Mouse (Mus musculus) embryonic facial prominence, embryonic 11.5 days (tissue): Measurements from ENCODE around the gene Sord. TPM values are rescaled to one million over a fixed set of nuclear protein-coding genes. Genes with fewer than 3 reads are reported as not detected.
"Not testable (repeated sequence)": the region's sequence is repeated elsewhere in the genome, so short reads cannot be mapped to it uniquely, and the experiment has no call there.

ENCODE experiments used
- ATAC-seq: fragments of 200-750 bp; cut with Nextera tagmentation; replicated peaks from 2 replicates; pipeline ENCODE4 v1.8.0; 2017; ENCODE audit warnings: low read depth; ENCODE audit not compliant: insufficient number of reproducible peaks, low FRiP score, low TSS enrichment
- DNase-seq: peaks from one replicate; pipeline ENCODE4 v3.0.0-alpha.2; 2015; ENCODE audit warnings: low spot score
- H3K27ac ChIP-seq: fragments of 300-500 bp; sonication (generic); replicated peaks from 2 replicates; pipeline ENCODE4 v1.5.1; 2014; ENCODE audit warnings: mild to moderate bottlenecking, low read depth, low read length, control low read depth
- H3K27me3 ChIP-seq: fragments of 300-500 bp; sonication (generic); 2 replicates; pipeline ENCODE4 v1.6.1; 2014; ENCODE audit warnings: mild to moderate bottlenecking, low read length, moderate library complexity, mixed read lengths; ENCODE audit not compliant: control insufficient read depth, insufficient read depth
- H3K36me3 ChIP-seq: fragments of 300-500 bp; sonication (generic); replicated peaks from 2 replicates; pipeline ENCODE4 v1.6.1; 2014; ENCODE audit warnings: low read depth, mild to moderate bottlenecking, low read length, moderate library complexity, mixed read lengths; ENCODE audit not compliant: control insufficient read depth, insufficient read depth
- H3K4me1 ChIP-seq: fragments of 300-500 bp; sonication (generic); 2 replicates; pipeline ENCODE4 v1.6.1; 2014; ENCODE audit warnings: low read length, mixed read lengths; ENCODE audit not compliant: control insufficient read depth, insufficient read depth
- H3K4me2 ChIP-seq: fragments of 300-500 bp; sonication (generic); 2 replicates; pipeline ENCODE4 v1.6.1; 2014; ENCODE audit warnings: low read depth, mild to moderate bottlenecking, control low read depth, low read length, moderate library complexity
- H3K4me3 ChIP-seq: fragments of 300-500 bp; sonication (generic); 2 replicates; pipeline ENCODE4 v1.5.1; 2014; ENCODE audit warnings: low read depth, low read length, control low read depth
- H3K9ac ChIP-seq: fragments of 300-500 bp; sonication (generic); replicated peaks from 2 replicates; pipeline ENCODE4 v1.6.1; 2014; ENCODE audit warnings: mild to moderate bottlenecking, control low read depth, low read length
- H3K9me3 ChIP-seq: fragments of 300-500 bp; sonication (generic); replicated peaks from 2 replicates; pipeline ENCODE4 v1.6.1; 2016; ENCODE audit warnings: mild to moderate bottlenecking, low read length, inconsistent platforms, mixed read lengths; ENCODE audit not compliant: control insufficient read depth
- WGBS: fragments of 180-500 bp; shearing (Covaris S2); extraction: QIAGEN DNeasy Blood & Tissue Kit; methylation state at CpG from one replicate; pipeline ENCODE4 v1.1.7; 2014; 5-methylcytosine and 5-hydroxymethylcytosine counted together
- polyA plus RNA-seq: library from polyadenylated mRNA; unstranded; fragments of >200 nt; fragmentation: Nextera tagmentation; extraction: Ambion mirVana; gene quantifications from 2 replicates; pipeline ENCODE4 v1.2.1, GENCODE M21; 2014

Sord gene
- polyA plus RNA-seq, 1 experiment from 2014 or later, result 29.3 TPM

- no peaks in the 10 kb centered on the region for H3K27me3 ChIP-seq
- no peak overlapping the region for H3K4me2 ChIP-seq
- 0 out of 2 replicates have a peak, but pooled peaks cover 2% of the 10 kb centered on the region for H3K4me1 ChIP-seq
- no peaks in the 10 kb centered on the region for H3K36me3 ChIP-seq
- 54% methylated on average over 3 of the region's 3 CpGs for WGBS
- H3K9ac ChIP-seq, result no peak overlapping the region
- no peaks in the 10 kb centered on the region for H3K9me3 ChIP-seq
- no peak for ATAC-seq
- no peak overlapping the region for H3K4me3 ChIP-seq
- no peak overlapping the region for H3K27ac ChIP-seq
- DNase-seq, result no peak
Measured at GRCm38 (mm10) chr2:122210534-122211228, 23.9 kb upstream of the Sord start.

DNA sequence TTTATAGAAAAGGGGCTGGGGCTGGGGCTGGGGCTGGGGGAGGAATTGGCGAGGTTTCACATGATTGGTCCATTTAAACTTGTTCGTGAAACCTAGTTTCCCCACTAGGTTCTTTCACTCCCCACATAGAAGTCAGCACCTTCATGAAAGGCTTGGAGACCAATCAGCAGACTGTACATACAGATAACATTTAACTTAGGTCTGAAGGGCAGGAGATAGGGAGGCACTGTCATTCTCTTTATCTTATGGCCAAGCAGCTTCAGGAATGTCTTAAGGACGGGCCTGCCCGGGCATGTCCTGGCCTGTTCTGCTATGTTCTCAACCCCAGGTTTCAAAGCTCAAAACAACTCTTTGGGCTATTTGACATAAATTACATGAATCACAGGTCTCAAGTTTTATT, 17.5 kb upstream of the Sord start:
- H3K4me1 ChIP-seq, H3K36me3 ChIP-seq, H3K27me3 ChIP-seq, DNase-seq, ATAC-seq, H3K27ac ChIP-seq, H3K4me2 ChIP-seq, H3K9ac ChIP-seq, H3K4me3 ChIP-seq, H3K9me3 ChIP-seq: not testable (repeated sequence)
- 93% methylated on average over 4 of the region's 4 CpGs for WGBS

- no peak overlapping the region for H3K27ac ChIP-seq
- H3K4me2 ChIP-seq, result no peak overlapping the region
- DNase-seq, result no peak
- H3K4me1 ChIP-seq, result no peaks in the 10 kb centered on the region
- H3K36me3 ChIP-seq, result no peaks in the 10 kb centered on the region
- H3K9ac ChIP-seq, result no peak overlapping the region
- H3K27me3 ChIP-seq, result no peaks in the 10 kb centered on the region
- 76% methylated on average over 2 of the region's 2 CpGs for WGBS
- no peaks in the 10 kb centered on the region for H3K9me3 ChIP-seq
- H3K4me3 ChIP-seq, result no peak overlapping the region
- no peak for ATAC-seq
Measured at GRCm38 (mm10) chr2:122218234-122218633, 16.3 kb upstream of the Sord start.

- DNase-seq (no peak), ATAC-seq (no peak)
- Histone ChIP-seq H3K9me3 (no peaks in the 10 kb centered on the region), H3K27me3 (no peaks in the 10 kb centered on the region), H3K4me3 (no peak overlapping the region), H3K4me2 (no peak overlapping the region), H3K27ac (no peak overlapping the region), H3K9ac (no peak overlapping the region), H3K4me1 (no peaks in the 10 kb centered on the region), H3K36me3 (no peaks in the 10 kb centered on the region)
- WGBS, result 78% methylated on average over 4 of the region's 4 CpGs
Measured at GRCm38 (mm10) chr2:122221378-122221777, 13.2 kb upstream of the Sord start.

DNA sequence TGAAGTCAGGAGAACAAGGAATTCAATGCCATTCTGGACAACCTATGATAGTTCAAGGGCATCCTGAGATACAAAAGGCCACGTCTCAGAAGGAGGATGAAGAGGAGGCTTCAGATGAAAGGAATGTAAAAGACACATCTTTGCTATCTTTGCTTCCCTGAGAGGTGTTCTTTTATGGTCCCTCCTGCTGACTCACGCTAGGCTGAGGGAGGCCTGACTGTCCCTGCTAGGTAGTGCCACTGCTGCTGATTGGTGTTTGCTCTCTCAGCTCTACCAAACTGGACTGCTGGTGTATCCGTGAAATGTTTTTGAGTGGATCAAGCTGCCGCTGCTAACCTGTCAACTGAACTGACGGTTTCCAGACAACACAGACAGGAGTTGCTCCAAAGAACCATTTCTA, 12.8 kb upstream of the Sord start:
- no peak overlapping the region for H3K9ac ChIP-seq
- no peak overlapping the region for H3K4me3 ChIP-seq
- 55% methylated on average over 5 of the region's 5 CpGs for WGBS
- DNase-seq, result no peak
- no peak for ATAC-seq
- no peak overlapping the region for H3K4me2 ChIP-seq
- H3K27ac ChIP-seq, result no peak overlapping the region
- no peaks in the 10 kb centered on the region for H3K36me3 ChIP-seq
- no peaks in the 10 kb centered on the region for H3K27me3 ChIP-seq
- H3K9me3 ChIP-seq, result no peaks in the 10 kb centered on the region
- no peaks in the 10 kb centered on the region for H3K4me1 ChIP-seq

DNA sequence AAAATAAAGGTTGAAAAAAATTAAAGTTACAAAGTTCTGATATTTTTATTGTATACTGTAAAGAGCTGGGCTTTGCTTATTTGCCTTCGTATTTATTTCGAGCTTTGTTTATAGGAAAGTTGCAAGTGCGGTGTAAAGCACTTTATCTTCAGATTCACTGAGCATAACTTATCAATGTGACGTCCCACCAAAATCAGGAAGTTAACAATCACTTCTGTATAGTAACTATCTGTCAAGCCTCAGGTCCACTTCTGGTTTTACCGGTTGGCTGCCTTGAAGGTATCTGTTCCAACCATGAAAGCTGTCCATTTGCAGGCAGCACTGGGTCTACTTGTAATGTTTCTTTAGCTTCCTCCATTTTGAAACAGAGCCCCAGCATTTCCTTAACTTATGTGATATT, 12.3 kb upstream of the Sord start:
- no peaks in the 10 kb centered on the region for H3K4me1 ChIP-seq
- H3K4me2 ChIP-seq, result no peak overlapping the region
- no peak overlapping the region for H3K4me3 ChIP-seq
- H3K27me3 ChIP-seq, result no peaks in the 10 kb centered on the region
- 92% methylated on average over 5 of the region's 5 CpGs for WGBS
- no peak overlapping the region for H3K9ac ChIP-seq
- no peak for DNase-seq
- no peak overlapping the region for H3K27ac ChIP-seq
- no peaks in the 10 kb centered on the region for H3K36me3 ChIP-seq
- no peak for ATAC-seq
- no peaks in the 10 kb centered on the region for H3K9me3 ChIP-seq

- Histone ChIP-seq H3K9me3 (no peaks in the 10 kb centered on the region), H3K27ac (no peak overlapping the region), H3K4me3 (no peak overlapping the region), H3K27me3 (no peaks in the 10 kb centered on the region), H3K4me1 (no peaks in the 10 kb centered on the region), H3K4me2 (no peak overlapping the region), H3K9ac (no peak overlapping the region), H3K36me3 (no peaks in the 10 kb centered on the region)
- DNase-seq (no peak), ATAC-seq (no peak)
Measured at GRCm38 (mm10) chr2:122223654-122224053, 10.9 kb upstream of the Sord start.

- Histone ChIP-seq H3K9ac (no peak overlapping the region), H3K27me3 (no peaks in the 10 kb centered on the region), H3K9me3 (no peaks in the 10 kb centered on the region), H3K36me3 (no peaks in the 10 kb centered on the region), H3K27ac (no peak overlapping the region), H3K4me3 (no peak overlapping the region), H3K4me1 (no peaks in the 10 kb centered on the region), H3K4me2 (no peak overlapping the region)
- 79% methylated on average over 6 of the region's 6 CpGs for WGBS
- ATAC-seq (no peak), DNase-seq (no peak)
Measured at GRCm38 (mm10) chr2:122230395-122230794, 4.2 kb upstream of the Sord start.
